Mouse (Mus musculus) intestine, embryonic 16.5 days (tissue): Measurements from ENCODE around the gene Kcna5. TPM values are rescaled to one million over a fixed set of nuclear protein-coding genes. Genes with fewer than 3 reads are reported as not detected.

Source experiments
- ATAC-seq: fragments of 200-750 bp; cut with Nextera tagmentation; 2 replicates; pipeline ENCODE4 v1.8.0; 2017; ENCODE audit warnings: moderate TSS enrichment, moderate library complexity
- H3K27ac ChIP-seq: fragments of 300-500 bp; sonication (generic); 2 replicates; pipeline ENCODE4 v1.5.1; 2014; ENCODE audit warnings: mild to moderate bottlenecking, low read length
- H3K27me3 ChIP-seq: fragments of 300-500 bp; sonication (generic); replicated peaks from 2 replicates; pipeline ENCODE4 v1.6.1; 2014; ENCODE audit warnings: low read length, control low read depth, mixed read lengths; ENCODE audit not compliant: control insufficient read depth, insufficient read depth
- H3K36me3 ChIP-seq: fragments of 300-500 bp; sonication (generic); 2 replicates; pipeline ENCODE4 v1.6.1; 2014; ENCODE audit warnings: low read length, control low read depth; ENCODE audit not compliant: control insufficient read depth, insufficient read depth
- H3K4me1 ChIP-seq: fragments of 300-500 bp; sonication (generic); 2 replicates; pipeline ENCODE4 v1.6.1; 2014; ENCODE audit warnings: low read length, control low read depth, mixed read lengths; ENCODE audit not compliant: control insufficient read depth, insufficient read depth
- H3K4me2 ChIP-seq: fragments of 300-500 bp; sonication (generic); 2 replicates; pipeline ENCODE4 v1.6.1; 2014; ENCODE audit warnings: low read depth, low read length, control low read depth
- H3K4me3 ChIP-seq: fragments of 300-500 bp; sonication (generic); 2 replicates; pipeline ENCODE4 v1.5.1; 2014; ENCODE audit warnings: mild to moderate bottlenecking, low read length
- H3K9ac ChIP-seq: fragments of 300-500 bp; sonication (generic); 2 replicates; pipeline ENCODE4 v1.6.1; 2014; ENCODE audit warnings: low read depth, low read length
- H3K9me3 ChIP-seq: fragments of 300-500 bp; sonication (generic); 2 replicates; pipeline ENCODE4 v1.6.1; 2016; ENCODE audit warnings: low read length, control low read depth; ENCODE audit not compliant: control insufficient read depth
- WGBS: fragments of 180-500 bp; shearing (Covaris S2); extraction: QIAGEN DNeasy Blood & Tissue Kit; methylation state at CpG from one replicate; pipeline ENCODE4 v1.1.7; 2014; 5-methylcytosine and 5-hydroxymethylcytosine counted together
- polyA plus RNA-seq: library from polyadenylated mRNA; unstranded; fragments of >200 nt; fragmentation: Nextera tagmentation; extraction: Ambion mirVana; gene quantifications from 2 replicates; pipeline ENCODE4 v1.2.1, GENCODE M21; 2015

Kcna5 gene
- polyA plus RNA-seq = 6.5 and 7.6 TPM in 2 replicates

DNA sequence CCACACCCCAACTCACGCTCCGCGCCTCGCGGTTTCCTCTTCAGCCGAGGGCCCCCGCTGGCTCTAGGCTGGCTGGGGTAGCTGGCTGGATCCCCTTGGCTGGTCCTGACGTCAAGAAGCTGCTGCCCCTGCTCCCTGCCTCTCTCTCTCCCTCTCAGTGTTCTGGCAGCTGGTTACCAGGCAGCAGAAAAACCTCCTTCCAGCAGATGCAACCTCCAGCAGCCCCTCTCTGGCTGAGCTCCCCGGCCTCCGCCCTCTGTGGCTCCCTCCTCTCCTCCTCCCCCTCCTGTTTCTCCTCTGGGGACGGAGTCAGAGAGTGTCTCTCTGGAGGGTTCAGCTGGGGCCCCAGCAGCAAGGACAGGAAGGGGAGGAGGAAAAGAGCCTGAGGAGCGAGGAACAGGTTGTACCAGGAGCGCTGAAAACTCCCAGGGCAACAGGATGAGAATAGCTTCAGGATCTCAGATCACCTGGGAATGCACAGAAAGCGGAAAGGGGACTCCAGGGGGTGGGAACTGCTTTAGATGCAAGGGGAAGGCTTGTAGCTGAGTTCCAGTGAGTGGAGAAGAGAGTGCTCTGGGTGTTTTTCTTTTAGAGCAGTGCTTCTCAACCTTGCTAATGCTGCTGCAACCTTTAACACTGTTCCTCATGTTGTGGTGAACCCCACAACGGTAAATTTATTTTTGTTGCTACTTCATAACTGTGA lies at the start of gene Kcna5:
Gene Kcna5 (minus strand): TSS at position 205 of the 703 bp plus-strand sequence.
- Histone ChIP-seq H3K4me2 (peak within 1 kb of the TSS; percentile 54), H3K36me3 (no peaks in the 10 kb centered on the region), H3K9me3 (no peaks in the 10 kb centered on the region), H3K4me1 (peaks cover 12% of the 10 kb centered on the region), H3K9ac (peak within 1 kb of the TSS; percentile 56), H3K27me3 (peaks cover 5% of the 10 kb centered on the region; the same call in 1 of the 2 replicates), H3K4me3 (peak within 1 kb of the TSS; percentile 37), H3K27ac (peak within 1 kb of the TSS; percentile 68)
- 1% methylated on average over 15 of the region's 15 CpGs for WGBS
- ATAC-seq = peak; percentile 84

DNA sequence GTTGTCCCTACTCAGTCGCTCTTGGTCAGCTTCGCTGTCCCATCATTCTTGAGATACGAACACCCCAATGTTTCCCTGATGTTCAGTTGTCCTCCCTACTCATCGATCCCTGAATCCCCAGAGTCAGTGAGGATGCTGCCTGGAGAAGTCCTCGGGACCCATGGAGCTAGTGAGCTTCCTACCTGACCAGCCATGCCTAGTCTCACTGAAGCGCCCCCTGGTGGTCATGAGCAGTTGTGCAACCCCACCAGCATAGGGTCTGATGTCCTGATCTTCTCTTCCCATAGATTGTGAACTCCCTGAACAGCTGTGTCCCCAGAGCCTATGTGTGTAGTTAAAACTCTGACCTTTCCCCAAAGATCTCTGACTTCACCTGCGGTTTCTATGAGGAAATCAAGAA lies 47.9 kb upstream of the Kcna5 start:
- Histone ChIP-seq H3K27ac (no peak overlapping the region), H3K4me2 (no peak overlapping the region), H3K4me3 (no peak overlapping the region), H3K4me1 (no peaks in the 10 kb centered on the region), H3K9ac (no peak overlapping the region), H3K9me3 (no peaks in the 10 kb centered on the region), H3K36me3 (no peaks in the 10 kb centered on the region), H3K27me3 (no peaks in the 10 kb centered on the region)
- WGBS = 59% methylated on average over 7 of the region's 7 CpGs
- no peak for ATAC-seq

DNA sequence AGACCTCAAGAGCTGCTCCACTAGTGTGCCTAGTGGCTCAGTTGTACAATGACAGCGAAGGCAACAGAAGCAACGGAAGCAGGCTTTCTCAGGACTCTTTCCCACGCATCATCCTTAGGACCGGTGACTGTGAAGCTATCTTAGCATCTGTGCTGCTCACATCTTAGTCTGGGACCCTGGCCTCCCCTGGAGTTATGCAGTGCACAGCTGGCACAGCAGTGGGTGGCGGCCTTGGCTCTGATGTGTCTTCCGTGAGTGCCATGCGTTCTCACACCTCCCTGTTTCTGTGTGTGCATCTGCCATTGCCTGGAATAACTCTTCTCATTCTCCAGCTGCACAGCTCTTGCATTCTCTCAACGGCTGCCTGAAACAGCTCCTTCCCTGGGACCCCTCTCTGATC lies 46.4 kb upstream of the Kcna5 start:
- H3K4me3 ChIP-seq = no peak overlapping the region
- no peaks in the 10 kb centered on the region for H3K4me1 ChIP-seq
- H3K9ac ChIP-seq = no peak overlapping the region
- H3K36me3 ChIP-seq = no peaks in the 10 kb centered on the region
- H3K27ac ChIP-seq = no peak overlapping the region
- H3K4me2 ChIP-seq = no peak overlapping the region
- 71% methylated on average over 8 of the region's 8 CpGs for WGBS
- no peaks in the 10 kb centered on the region for H3K9me3 ChIP-seq
- no peaks in the 10 kb centered on the region for H3K27me3 ChIP-seq
- ATAC-seq = no peak

DNA sequence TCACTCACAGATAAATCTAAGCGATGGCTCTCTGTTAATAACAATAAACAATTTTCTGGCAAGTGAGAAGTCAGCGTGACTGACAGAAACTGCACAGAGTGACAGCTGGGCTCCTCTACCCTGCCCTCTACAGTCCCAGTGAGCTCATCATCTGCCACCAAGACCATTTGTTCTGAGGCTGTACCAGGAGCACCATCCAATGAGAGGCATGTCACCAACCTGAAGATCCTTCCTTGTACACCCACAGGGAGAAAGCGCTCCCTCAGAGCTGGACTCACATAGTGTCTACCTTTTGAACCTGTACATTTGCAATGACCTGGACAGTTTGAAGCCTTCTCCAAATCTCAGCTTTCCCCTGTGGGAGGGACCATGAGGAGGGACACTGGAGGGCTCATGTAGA lies 45.4 kb upstream of the Kcna5 start:
- WGBS = 79% methylated on average over 3 of the region's 3 CpGs
- ATAC-seq = no peak
- Histone ChIP-seq H3K9ac (no peak overlapping the region), H3K4me3 (no peak overlapping the region), H3K4me1 (no peaks in the 10 kb centered on the region), H3K36me3 (no peaks in the 10 kb centered on the region), H3K27me3 (no peaks in the 10 kb centered on the region), H3K9me3 (no peaks in the 10 kb centered on the region), H3K4me2 (no peak overlapping the region), H3K27ac (no peak overlapping the region)

DNA sequence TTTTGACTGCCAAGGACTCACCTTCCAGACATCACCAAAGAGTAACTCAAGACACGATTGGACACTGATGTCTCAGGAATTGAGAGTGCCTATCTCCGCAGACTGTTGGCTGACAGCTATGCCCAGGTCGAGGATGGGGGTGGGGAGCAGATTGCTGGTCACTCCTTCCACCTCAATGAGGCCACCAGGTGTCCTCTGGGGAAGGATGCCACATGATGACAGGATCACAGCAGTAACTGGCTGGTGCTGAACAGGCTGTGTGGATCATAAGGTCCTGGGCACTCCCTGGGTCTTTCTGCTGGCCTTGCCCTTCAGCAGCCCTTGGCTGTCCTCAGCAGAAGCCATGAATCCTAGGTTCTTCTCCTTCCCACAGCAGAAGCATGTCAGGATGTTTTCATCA lies 42.2 kb upstream of the Kcna5 start:
- no peaks in the 10 kb centered on the region for H3K36me3 ChIP-seq
- no peak overlapping the region for H3K4me3 ChIP-seq
- H3K4me1 ChIP-seq = no peaks in the 10 kb centered on the region
- H3K27ac ChIP-seq = no peak overlapping the region
- ATAC-seq = no peak
- no peak overlapping the region for H3K9ac ChIP-seq
- no peaks in the 10 kb centered on the region for H3K9me3 ChIP-seq
- H3K27me3 ChIP-seq = no peaks in the 10 kb centered on the region
- no peak overlapping the region for H3K4me2 ChIP-seq
- 74% methylated on average over 3 of the region's 3 CpGs for WGBS

DNA sequence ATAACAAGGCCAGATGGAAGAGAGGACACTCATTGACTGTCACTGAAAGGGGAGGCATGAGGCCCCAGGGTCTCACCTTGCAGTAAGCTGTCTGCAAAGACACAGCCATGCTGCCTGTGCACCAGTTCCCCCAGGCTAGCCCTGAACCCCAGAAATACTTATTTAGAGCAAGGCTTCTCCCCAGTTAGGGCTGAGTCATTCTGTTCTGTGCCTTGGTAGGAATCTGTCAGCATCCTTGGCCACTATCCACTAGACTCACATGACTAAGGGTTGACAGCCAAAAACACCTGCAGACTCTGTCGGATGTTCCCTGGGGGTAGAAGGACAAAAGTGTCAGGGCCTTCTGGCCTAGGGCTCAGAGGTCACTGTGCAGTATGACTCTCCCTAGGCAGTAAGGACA lies 41.4 kb upstream of the Kcna5 start:
- H3K9me3 ChIP-seq = no peaks in the 10 kb centered on the region
- WGBS = 73% methylated on average over 1 of the region's 1 CpGs
- ATAC-seq = no peak

DNA sequence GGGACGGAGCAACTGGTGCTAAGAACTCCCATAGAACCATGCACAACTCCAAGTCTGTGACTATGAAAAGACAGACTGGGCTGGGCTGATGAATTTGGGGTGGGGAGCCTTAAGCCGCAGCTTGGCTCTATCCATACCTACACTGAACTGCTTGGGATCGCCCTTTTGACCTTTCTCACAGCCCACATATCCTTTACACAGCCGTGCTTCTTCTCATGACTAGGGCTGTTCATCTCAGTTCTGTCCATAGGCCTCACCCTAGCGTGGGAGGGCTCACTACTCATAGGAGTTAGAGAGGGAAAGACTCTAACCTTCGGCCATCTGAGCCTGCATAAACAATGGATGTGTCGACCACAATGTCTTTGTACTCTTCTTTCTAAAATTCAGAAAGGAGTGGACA lies 39.6 kb upstream of the Kcna5 start:
- ATAC-seq = no peak
- Histone ChIP-seq H3K9me3 (no peaks in the 10 kb centered on the region), H3K27me3 (no peaks in the 10 kb centered on the region), H3K36me3 (no peaks in the 10 kb centered on the region), H3K4me3 (no peak overlapping the region), H3K4me1 (no peaks in the 10 kb centered on the region), H3K9ac (no peak overlapping the region), H3K27ac (no peak overlapping the region), H3K4me2 (no peak overlapping the region)
- WGBS = 75% methylated on average over 7 of the region's 7 CpGs

More for the DNA sequence above, 41.4 kb upstream of the Kcna5 start:
- no peaks in the 10 kb centered on the region for H3K27me3 ChIP-seq
- no peaks in the 10 kb centered on the region for H3K4me1 ChIP-seq
- H3K36me3 ChIP-seq = no peaks in the 10 kb centered on the region
- no peak overlapping the region for H3K4me2 ChIP-seq
- H3K4me3 ChIP-seq = no peak overlapping the region
- H3K27ac ChIP-seq = no peak overlapping the region
- no peak overlapping the region for H3K9ac ChIP-seq

DNA sequence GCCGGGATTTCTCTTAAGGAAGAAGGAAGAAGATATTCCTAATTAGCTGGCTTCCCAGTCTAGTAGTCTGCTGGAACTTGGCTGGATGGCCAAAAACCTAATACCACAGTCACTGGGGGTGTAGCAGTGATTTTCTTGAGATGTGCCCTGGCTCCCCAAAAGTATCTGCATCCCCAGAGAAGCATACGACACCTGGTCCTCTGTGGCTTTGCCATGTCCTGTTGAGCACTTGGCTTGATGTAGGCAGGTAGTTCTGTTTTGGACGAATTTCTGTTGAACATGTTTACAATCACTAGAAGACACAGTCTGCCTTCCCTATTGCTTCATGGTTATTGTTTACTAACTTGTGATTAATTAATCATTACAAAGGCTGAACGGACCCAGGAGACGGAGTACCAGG lies 37.8 kb upstream of the Kcna5 start:
- Histone ChIP-seq H3K4me3 (no peak overlapping the region), H3K36me3 (no peaks in the 10 kb centered on the region), H3K4me1 (no peaks in the 10 kb centered on the region), H3K27ac (no peak overlapping the region), H3K4me2 (no peak overlapping the region), H3K9ac (no peak overlapping the region), H3K9me3 (no peaks in the 10 kb centered on the region), H3K27me3 (no peaks in the 10 kb centered on the region)
- ATAC-seq = no peak
- 76% methylated on average over 5 of the region's 5 CpGs for WGBS

DNA sequence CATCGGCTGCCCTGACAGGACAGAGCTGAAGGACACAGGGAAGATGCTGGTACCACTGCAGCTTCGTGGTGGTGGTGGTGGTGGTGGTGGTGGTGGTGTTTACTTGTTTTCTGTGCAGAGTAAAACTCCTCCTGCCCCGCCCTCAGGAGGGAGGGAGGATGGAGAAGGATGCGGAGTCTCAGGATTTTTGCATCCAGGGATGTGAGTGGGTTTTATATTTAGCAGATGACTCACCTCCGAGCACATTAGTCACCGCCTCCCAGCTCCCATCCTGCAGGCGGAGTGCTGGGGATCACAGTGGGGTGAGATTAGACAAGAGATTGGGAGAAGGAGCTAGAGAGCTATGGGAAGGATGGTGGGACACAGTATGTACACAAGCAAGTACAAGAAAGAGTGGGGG lies 34.6 kb upstream of the Kcna5 start:
- ATAC-seq = no peak
- Histone ChIP-seq H3K27me3 (no peaks in the 10 kb centered on the region), H3K9me3 (no peaks in the 10 kb centered on the region), H3K27ac (no peak overlapping the region), H3K9ac (no peak overlapping the region), H3K4me1 (no peaks in the 10 kb centered on the region), H3K36me3 (no peaks in the 10 kb centered on the region), H3K4me2 (no peak overlapping the region), H3K4me3 (no peak overlapping the region)
- WGBS = 72% methylated on average over 7 of the region's 7 CpGs
